Mouse (Mus musculus): Measurements from ENCODE around the gene Lrrc28. TPM values are rescaled to one million over a fixed set of nuclear protein-coding genes. Genes with fewer than 3 reads are reported as not detected.
A peak's percentile ranks its signal among the peaks of the same experiment; 100 is the strongest.

Lrrc28 gene
- polyA plus RNA-seq, 1 experiment = 44.7 TPM

- peak; percentile 7 for DNase-seq (ENCODE audit: low read depth)
- TF ChIP-seq CTCF (IDR thresholded peaks at IDR 0.05; ENCODE audit: borderline replicate concordance, extremely low read depth, insufficient read depth, insufficient read length) = no peak
Measured at GRCm38 (mm10) chr7:67644291-67644690, 777 bp downstream of the Lrrc28 start.

- no peak for DNase-seq (ENCODE audit: low read depth)
- TF ChIP-seq POLR2A (IDR thresholded peaks at IDR 0.05; ENCODE audit: borderline replicate concordance, extremely low read depth, insufficient read depth, insufficient read length, poor library complexity, severe bottlenecking) = no peak
- TF ChIP-seq CTCF (IDR thresholded peaks at IDR 0.05; ENCODE audit: borderline replicate concordance, extremely low read depth, insufficient read depth, insufficient read length) = no peak
Measured at GRCm38 (mm10) chr7:67642955-67643354, 2.1 kb downstream of the Lrrc28 start.

GRCm38 (mm10) chr7:67639006-67639405 is 6.1 kb downstream of the Lrrc28 start:
- TF ChIP-seq CTCF (IDR thresholded peaks at IDR 0.05; ENCODE audit: borderline replicate concordance, extremely low read depth, insufficient read depth, insufficient read length) = no peak
- no peak for TF ChIP-seq POLR2A (IDR thresholded peaks at IDR 0.05; ENCODE audit: borderline replicate concordance, extremely low read depth, insufficient read depth, insufficient read length, poor library complexity, severe bottlenecking)
- DNase-seq (ENCODE audit: low read depth) = no peak

- no peak for TF ChIP-seq CTCF (IDR thresholded peaks at IDR 0.05; ENCODE audit: borderline replicate concordance, extremely low read depth, insufficient read depth, insufficient read length)
- no peak for TF ChIP-seq POLR2A (IDR thresholded peaks at IDR 0.05; ENCODE audit: borderline replicate concordance, extremely low read depth, insufficient read depth, insufficient read length, poor library complexity, severe bottlenecking)
- no peak for DNase-seq (ENCODE audit: low read depth)
Measured at GRCm38 (mm10) chr7:67636161-67636560, 8.9 kb downstream of the Lrrc28 start.

GRCm38 (mm10) chr7:67634210-67634609 is 10.9 kb downstream of the Lrrc28 start:
- DNase-seq (ENCODE audit: low read depth) = no peak
- TF ChIP-seq CTCF (IDR thresholded peaks at IDR 0.05; ENCODE audit: borderline replicate concordance, extremely low read depth, insufficient read depth, insufficient read length) (no peak), POLR2A (IDR thresholded peaks at IDR 0.05; ENCODE audit: borderline replicate concordance, extremely low read depth, insufficient read depth, insufficient read length, poor library complexity, severe bottlenecking) (no peak)

GRCm38 (mm10) chr7:67632380-67632779 is 12.7 kb downstream of the Lrrc28 start:
- no peak for DNase-seq (ENCODE audit: low read depth)
- TF ChIP-seq CTCF (IDR thresholded peaks at IDR 0.05; ENCODE audit: borderline replicate concordance, extremely low read depth, insufficient read depth, insufficient read length) (peak; percentile 39; the same call in 1 of the 2 replicates), POLR2A (IDR thresholded peaks at IDR 0.05; ENCODE audit: borderline replicate concordance, extremely low read depth, insufficient read depth, insufficient read length, poor library complexity, severe bottlenecking) (no peak)

GRCm38 (mm10) chr7:67630817-67631216 is 14.3 kb downstream of the Lrrc28 start:
- TF ChIP-seq POLR2A (IDR thresholded peaks at IDR 0.05; ENCODE audit: borderline replicate concordance, extremely low read depth, insufficient read depth, insufficient read length, poor library complexity, severe bottlenecking) = no peak
- peak; percentile 97 for TF ChIP-seq CTCF (IDR thresholded peaks at IDR 0.05; ENCODE audit: borderline replicate concordance, extremely low read depth, insufficient read depth, insufficient read length)
- DNase-seq (ENCODE audit: low read depth) = peak; percentile 95

- TF ChIP-seq CTCF (IDR thresholded peaks at IDR 0.05; ENCODE audit: borderline replicate concordance, extremely low read depth, insufficient read depth, insufficient read length) = no peak
- no peak for TF ChIP-seq POLR2A (IDR thresholded peaks at IDR 0.05; ENCODE audit: borderline replicate concordance, extremely low read depth, insufficient read depth, insufficient read length, poor library complexity, severe bottlenecking)
- DNase-seq (ENCODE audit: low read depth) = no peak
Measured at GRCm38 (mm10) chr7:67629681-67630080, 15.4 kb downstream of the Lrrc28 start.

- DNase-seq (ENCODE audit: low read depth) = no peak
- no peak for TF ChIP-seq CTCF (IDR thresholded peaks at IDR 0.05; ENCODE audit: borderline replicate concordance, extremely low read depth, insufficient read depth, insufficient read length)
- TF ChIP-seq POLR2A (IDR thresholded peaks at IDR 0.05; ENCODE audit: borderline replicate concordance, extremely low read depth, insufficient read depth, insufficient read length, poor library complexity, severe bottlenecking) = no peak
Measured at GRCm38 (mm10) chr7:67626671-67627070, 18.4 kb downstream of the Lrrc28 start.

GRCm38 (mm10) chr7:67622151-67622550 is 22.9 kb downstream of the Lrrc28 start:
- TF ChIP-seq CTCF (IDR thresholded peaks at IDR 0.05; ENCODE audit: borderline replicate concordance, extremely low read depth, insufficient read depth, insufficient read length) (no peak), POLR2A (IDR thresholded peaks at IDR 0.05; ENCODE audit: borderline replicate concordance, extremely low read depth, insufficient read depth, insufficient read length, poor library complexity, severe bottlenecking) (no peak)
- DNase-seq (ENCODE audit: low read depth) = no peak

- DNase-seq (ENCODE audit: low read depth) = peak; percentile 68
- TF ChIP-seq POLR2A (IDR thresholded peaks at IDR 0.05; ENCODE audit: borderline replicate concordance, extremely low read depth, insufficient read depth, insufficient read length, poor library complexity, severe bottlenecking) = no peak
- TF ChIP-seq CTCF (IDR thresholded peaks at IDR 0.05; ENCODE audit: borderline replicate concordance, extremely low read depth, insufficient read depth, insufficient read length) = peak; percentile 43; the same call in 1 of the 2 replicates
Measured at GRCm38 (mm10) chr7:67619836-67620235, 25.2 kb downstream of the Lrrc28 start.

GRCm38 (mm10) chr7:67618316-67618715 is 26.8 kb downstream of the Lrrc28 start:
- DNase-seq (ENCODE audit: low read depth) = no peak
- no peak for TF ChIP-seq POLR2A (IDR thresholded peaks at IDR 0.05; ENCODE audit: borderline replicate concordance, extremely low read depth, insufficient read depth, insufficient read length, poor library complexity, severe bottlenecking)
- TF ChIP-seq CTCF (IDR thresholded peaks at IDR 0.05; ENCODE audit: borderline replicate concordance, extremely low read depth, insufficient read depth, insufficient read length) = no peak
